Mouse (Mus musculus) myocyte (in vitro differentiated cells): Measurements from ENCODE around the gene Camk1d. TPM values are rescaled to one million over a fixed set of nuclear protein-coding genes. Genes with fewer than 3 reads are reported as not detected.

Experiments used
- H3K27me3 ChIP-seq: one replicate; pipeline ENCODE4 v1.6.1; 2011; ENCODE audit not compliant: control insufficient read depth, insufficient read depth, insufficient read length
- H3K36me3 ChIP-seq: one replicate; pipeline ENCODE4 v1.6.1; 2011; ENCODE audit not compliant: control insufficient read depth, insufficient read depth
- H3K4me2 ChIP-seq: one replicate; pipeline ENCODE4 v1.6.1; 2011; ENCODE audit warnings: low read depth, control low read depth
- H3K4me3 ChIP-seq: one replicate; pipeline ENCODE4 v1.5.1; 2011; ENCODE audit warnings: mild to moderate bottlenecking, control low read depth, moderate library complexity
- H3K79me2 ChIP-seq: one replicate; pipeline ENCODE4 v1.6.1; 2011; ENCODE audit not compliant: control insufficient read depth, insufficient read depth
- H3ac ChIP-seq: one replicate; pipeline ENCODE4 v1.6.1; 2011; ENCODE audit not compliant: control insufficient read depth, insufficient read length
- CEBPB ChIP-seq: IDR thresholded peaks from 2 replicates; pipeline ENCODE4 v1.6.1; 2011; ENCODE audit warnings: mild to moderate bottlenecking, moderate library complexity; ENCODE audit not compliant: poor library complexity, insufficient read depth, severe bottlenecking
- E2F4 ChIP-seq: IDR thresholded peaks from one replicate; pipeline ENCODE4 v1.6.1; 2011; ENCODE audit warnings: mild to moderate bottlenecking, control low read depth, moderate library complexity; ENCODE audit not compliant: insufficient read depth
- MAX ChIP-seq: IDR thresholded peaks from one replicate; pipeline ENCODE4 v1.6.1; 2011; ENCODE audit warnings: low read depth, mild to moderate bottlenecking, control low read depth
- MYOD1 ChIP-seq, 3 experiments: IDR thresholded peaks; one replicate each; pipeline ENCODE4 v1.6.1; 2011; ENCODE audit warnings: control low read depth in 2 of 3, low read depth in 2 of 3, mild to moderate bottlenecking in 2 of 3, moderate library complexity in 1 of 3; ENCODE audit not compliant: insufficient read length in 2 of 3, control insufficient read depth in 1 of 3
- MYOG ChIP-seq, 3 experiments: IDR thresholded peaks; one replicate each; pipeline ENCODE4 v1.6.1; 2011; ENCODE audit warnings: control low read depth in 2 of 3, low read depth in 2 of 3, mild to moderate bottlenecking in 2 of 3; ENCODE audit not compliant: insufficient read length in 2 of 3, control insufficient read depth in 1 of 3, insufficient read depth in 1 of 3
- POLR2A ChIP-seq: IDR thresholded peaks from one replicate; pipeline ENCODE4 v1.6.1; 2011; ENCODE audit warnings: low read depth, mild to moderate bottlenecking, control low read depth, moderate library complexity; ENCODE audit not compliant: insufficient read length
- POLR2AphosphoS2 ChIP-seq: IDR thresholded peaks from one replicate; pipeline ENCODE4 v1.6.1; 2011; ENCODE audit warnings: low read depth, control low read depth; ENCODE audit not compliant: insufficient read length
- REST ChIP-seq: IDR thresholded peaks from one replicate; pipeline ENCODE4 v1.6.1; 2011; ENCODE audit warnings: mild to moderate bottlenecking, control low read depth, moderate library complexity; ENCODE audit not compliant: insufficient read depth, insufficient read length
- SRF ChIP-seq: IDR thresholded peaks from one replicate; pipeline ENCODE4 v1.6.1; 2011; ENCODE audit warnings: low read depth; ENCODE audit not compliant: control insufficient read depth, insufficient read length
- TCF12 ChIP-seq: IDR thresholded peaks from one replicate; pipeline ENCODE4 v1.6.1; 2011; ENCODE audit warnings: mild to moderate bottlenecking, control low read depth; ENCODE audit not compliant: poor library complexity, insufficient read depth, severe bottlenecking
- TCF3 ChIP-seq: IDR thresholded peaks from one replicate; pipeline ENCODE4 v1.6.1; 2011; ENCODE audit warnings: low read depth, control low read depth; ENCODE audit not compliant: insufficient read length
- USF1 ChIP-seq: IDR thresholded peaks from one replicate; pipeline ENCODE4 v1.6.1; 2011; ENCODE audit warnings: low read depth, mild to moderate bottlenecking, control low read depth, moderate library complexity
- polyA plus RNA-seq: library from polyadenylated mRNA; unstranded; fragments of >200 nt; fragmentation: generic; extraction: Trizol; gene quantifications from one replicate; pipeline ENCODE4 v1.2.1, GENCODE M21; 2012; ENCODE audit warnings: missing spikeins

Camk1d gene
- polyA plus RNA-seq, 1 experiment: 1.1 TPM

DNA sequence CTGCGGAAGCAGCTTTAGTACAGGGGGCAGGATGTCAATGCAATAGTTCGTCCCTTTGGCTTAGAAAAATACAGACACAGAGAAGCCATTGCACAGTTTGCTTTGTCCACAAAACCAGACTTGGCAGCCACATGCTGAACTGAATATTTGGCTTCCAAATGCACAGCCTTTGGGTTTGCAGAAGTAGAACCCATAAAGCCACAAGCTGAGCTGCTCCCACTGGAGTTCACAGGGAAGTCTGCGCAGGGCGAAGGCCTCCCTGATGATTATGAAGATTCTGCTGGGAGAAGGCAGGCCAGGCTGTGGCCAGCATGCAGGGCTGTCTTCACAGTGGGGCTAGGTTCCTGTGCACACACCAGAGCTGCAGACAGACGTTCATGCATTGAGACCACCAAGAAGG, 419.9 kb downstream of the Camk1d start:
- Histone ChIP-seq H3K36me3 (no peaks in the 10 kb centered on the region), H3ac (no peak overlapping the region), H3K27me3 (no peaks in the 10 kb centered on the region), H3K4me2 (no peak overlapping the region), H3K4me3 (no peak overlapping the region), H3K79me2 (no peaks in the 10 kb centered on the region)
- TF ChIP-seq CEBPB: no peak
- TF ChIP-seq MYOD1 (IDR thresholded peaks at IDR 0.05; ENCODE audit: control insufficient read depth in 1 of 3, insufficient read length in 2 of 3, low read depth in 2 of 3): no peak
- no peak for TF ChIP-seq SRF
- TF ChIP-seq USF1: no peak
- TF ChIP-seq E2F4: no peak

DNA sequence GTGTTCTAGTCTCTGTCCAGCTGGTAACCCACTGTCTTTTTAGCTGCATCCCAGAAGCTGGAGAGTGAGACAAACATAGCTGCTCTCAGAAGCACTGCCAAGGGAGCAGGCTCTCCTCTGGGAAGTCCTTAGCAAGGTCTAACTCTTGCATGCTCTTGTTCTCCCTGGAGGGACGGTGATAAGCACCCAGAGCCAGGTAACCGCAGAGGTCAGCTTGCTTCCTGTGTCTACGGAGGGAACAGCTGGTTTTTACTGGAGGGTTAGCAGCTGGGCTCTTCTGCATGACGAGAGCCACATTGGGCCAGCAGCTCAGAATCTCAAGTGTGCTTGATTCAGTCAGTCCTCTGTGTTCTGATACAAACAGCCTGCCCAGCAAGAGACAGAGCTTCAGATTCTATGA, 425.7 kb downstream of the Camk1d start:
- TF ChIP-seq TCF12 (no peak), MYOG (IDR thresholded peaks at IDR 0.05; ENCODE audit: control insufficient read depth in 1 of 3, insufficient read depth in 1 of 3, insufficient read length in 2 of 3, low read depth in 2 of 3) (peak in 1 of 3 experiments; percentile 60), MYOD1 (IDR thresholded peaks at IDR 0.05; ENCODE audit: control insufficient read depth in 1 of 3, insufficient read length in 2 of 3, low read depth in 2 of 3) (peak in 2 of 3 experiments; percentile 39 to 55)
- no peak overlapping the region for H3K4me3 ChIP-seq

DNA sequence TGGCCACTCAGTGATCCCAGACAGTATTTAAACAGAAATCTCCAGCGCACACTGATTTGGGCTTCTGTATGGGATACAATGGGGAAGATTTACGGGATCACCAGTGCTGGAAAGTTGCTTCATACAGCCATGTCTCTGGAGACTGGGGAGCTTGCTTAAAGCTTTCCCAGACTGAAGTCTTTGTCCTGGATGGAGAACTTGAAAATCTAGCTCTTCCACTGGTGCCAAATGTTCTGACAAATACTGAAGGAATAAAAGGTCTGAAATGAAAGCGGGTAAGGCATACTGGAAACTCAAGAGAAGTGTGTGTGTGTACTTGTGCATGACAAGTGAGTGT, 427.3 kb downstream of the Camk1d start:
- Histone ChIP-seq H3K79me2 (no peaks in the 10 kb centered on the region), H3K4me2 (peak overlapping the region; percentile 25), H3K27me3 (no peaks in the 10 kb centered on the region), H3K4me3 (no peak overlapping the region), H3ac (no peak overlapping the region), H3K36me3 (no peaks in the 10 kb centered on the region)
- TF ChIP-seq POLR2AphosphoS2 (no peak), MYOG (IDR thresholded peaks at IDR 0.05; ENCODE audit: control insufficient read depth in 1 of 3, insufficient read depth in 1 of 3, insufficient read length in 2 of 3, low read depth in 2 of 3) (no peak), MAX (no peak), USF1 (no peak), TCF3 (no peak)

More for the DNA sequence above, 425.7 kb downstream of the Camk1d start:
- no peaks in the 10 kb centered on the region for H3K79me2 ChIP-seq
- no peaks in the 10 kb centered on the region for H3K36me3 ChIP-seq
- H3ac ChIP-seq: no peak overlapping the region
- no peaks in the 10 kb centered on the region for H3K27me3 ChIP-seq
- no peak overlapping the region for H3K4me2 ChIP-seq

DNA sequence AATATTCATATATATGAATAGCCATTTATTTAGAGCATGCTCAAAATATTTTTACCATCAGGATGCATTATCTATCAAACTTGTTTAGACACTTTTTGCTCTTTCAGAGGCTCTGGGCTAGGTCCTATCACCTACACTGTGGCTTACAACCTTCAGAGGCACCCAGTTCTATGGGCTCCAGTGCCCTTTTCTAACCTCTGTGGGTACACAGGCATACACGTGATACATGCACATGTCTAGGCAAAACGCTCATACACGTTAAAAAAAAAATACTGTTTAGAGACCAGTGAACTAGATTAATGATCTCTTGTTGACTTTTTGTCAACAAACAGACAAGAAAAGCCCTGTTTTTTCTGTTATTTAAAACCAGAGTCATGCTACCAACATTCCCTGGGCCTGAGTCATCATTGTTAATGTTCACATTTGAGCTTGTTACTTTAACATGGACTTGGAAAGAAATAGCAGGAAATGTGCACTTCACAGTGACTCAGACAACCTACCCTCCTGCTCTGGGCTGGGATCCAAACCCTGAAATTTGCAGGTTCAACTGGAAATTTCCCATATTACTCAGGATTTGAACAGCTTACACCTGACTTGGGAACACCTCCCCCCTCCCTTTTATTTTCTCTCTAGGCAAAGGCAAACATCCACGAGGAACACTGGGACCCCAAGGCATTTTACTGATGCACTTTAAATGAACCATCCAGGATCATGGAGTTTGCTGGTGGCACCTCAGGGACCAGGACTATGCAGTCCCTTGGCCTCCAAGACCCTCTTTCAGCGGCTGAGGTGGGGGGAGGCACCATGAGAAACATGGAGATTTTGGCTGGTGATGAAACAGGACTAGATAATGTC, 427.9 kb downstream of the Camk1d start:
- no peaks in the 10 kb centered on the region for H3K36me3 ChIP-seq
- no peaks in the 10 kb centered on the region for H3K27me3 ChIP-seq
- peak overlapping the region; percentile 25 for H3K4me2 ChIP-seq
- no peaks in the 10 kb centered on the region for H3K79me2 ChIP-seq
- TF ChIP-seq E2F4: no peak
- peak; percentile 38; the same call in 1 of the 2 replicates for TF ChIP-seq CEBPB
- peak; percentile 68 for TF ChIP-seq USF1
- no peak overlapping the region for H3ac ChIP-seq
- H3K4me3 ChIP-seq: no peak overlapping the region

DNA sequence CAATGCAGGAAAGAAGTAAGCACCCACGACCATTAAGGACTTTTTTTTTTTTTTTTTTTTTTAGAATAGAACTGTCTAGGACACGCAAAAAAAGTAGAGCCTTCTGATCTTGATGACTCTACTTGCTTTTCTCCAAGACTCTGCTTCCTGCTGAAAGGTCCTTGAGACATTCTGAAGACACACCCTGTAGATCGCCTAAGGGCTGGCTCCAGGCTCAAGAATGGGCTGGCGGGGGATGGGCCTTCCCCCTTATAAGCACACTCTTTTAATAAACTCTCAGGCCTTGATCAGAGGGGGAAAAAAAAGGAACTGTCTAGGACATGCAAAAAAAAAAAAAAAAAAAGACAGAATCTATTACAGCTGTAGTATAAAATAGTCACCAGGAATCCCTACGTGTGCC, 430.0 kb downstream of the Camk1d start:
- H3K27me3 ChIP-seq: no peaks in the 10 kb centered on the region
- H3K36me3 ChIP-seq: no peaks in the 10 kb centered on the region
- no peaks in the 10 kb centered on the region for H3K79me2 ChIP-seq
- no peak overlapping the region for H3K4me2 ChIP-seq
- TF ChIP-seq POLR2AphosphoS2 (no peak), SRF (no peak), USF1 (no peak), MAX (no peak)
- no peak overlapping the region for H3ac ChIP-seq
- no peak overlapping the region for H3K4me3 ChIP-seq

DNA sequence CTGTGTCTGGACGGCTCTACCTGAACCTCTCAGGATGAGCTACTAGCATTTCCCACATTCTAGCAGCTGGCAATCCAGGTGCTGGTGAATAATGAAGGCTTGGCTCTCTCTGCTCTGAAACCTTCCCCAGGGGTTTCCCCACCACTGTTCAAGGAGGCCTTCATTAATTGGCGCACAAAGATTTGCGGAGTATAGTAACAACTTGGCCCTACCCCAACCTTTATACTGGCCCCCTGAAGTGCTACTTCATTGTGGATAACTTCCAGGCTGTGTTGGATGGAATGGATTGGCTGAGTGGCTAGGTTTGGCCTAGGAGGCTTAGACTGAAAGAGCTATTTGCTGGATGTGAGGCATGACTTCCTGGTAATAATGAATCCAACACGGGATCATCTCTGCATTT, 431.7 kb downstream of the Camk1d start:
- Histone ChIP-seq H3K36me3 (no peaks in the 10 kb centered on the region), H3K4me3 (no peak overlapping the region), H3K4me2 (no peak overlapping the region), H3K79me2 (no peaks in the 10 kb centered on the region), H3ac (no peak overlapping the region), H3K27me3 (no peaks in the 10 kb centered on the region)
- TF ChIP-seq USF1 (no peak), SRF (no peak), E2F4 (no peak), REST (no peak), POLR2A (no peak), MAX (no peak), MYOD1 (IDR thresholded peaks at IDR 0.05; ENCODE audit: control insufficient read depth in 1 of 3, insufficient read length in 2 of 3, low read depth in 2 of 3) (no peak)
